Mouse (Mus musculus) kidney, adult 2 months (tissue): ENCODE data around the gene Tcf25. TPM values are rescaled to one million over a fixed set of nuclear protein-coding genes. Genes with fewer than 3 reads are reported as not detected.
"Not testable (repeated sequence)": the region's sequence is repeated elsewhere in the genome, so short reads cannot be mapped to it uniquely, and the experiment has no call there.

Experiments used
- DNase-seq: peaks from one replicate; pipeline ENCODE4 v3.0.0; 2021
- H3K27ac ChIP-seq: fragments of 200-500 bp; 2 replicates; pipeline ENCODE4 v1.5.1; 2012; ENCODE audit warnings: low read depth, low read length, control low read depth, inconsistent platforms; ENCODE audit not compliant: insufficient read depth
- H3K27me3 ChIP-seq: fragments of 200-500 bp; replicated peaks from 2 replicates; pipeline ENCODE4 v1.6.1; 2012; ENCODE audit warnings: mild to moderate bottlenecking, moderate library complexity, low read length, inconsistent platforms; ENCODE audit not compliant: control insufficient read depth, insufficient read depth
- H3K36me3 ChIP-seq: fragments of 200-500 bp; 2 replicates; pipeline ENCODE4 v1.6.1; 2012; ENCODE audit warnings: mild to moderate bottlenecking, moderate library complexity, low read length, inconsistent platforms; ENCODE audit not compliant: control insufficient read depth, insufficient read depth
- H3K4me1 ChIP-seq: fragments of 200-500 bp; 2 replicates; pipeline ENCODE4 v1.6.1; 2011; ENCODE audit warnings: low read length; ENCODE audit not compliant: control insufficient read depth, insufficient read depth
- H3K4me3 ChIP-seq: fragments of 200-500 bp; 2 replicates; pipeline ENCODE4 v1.5.1; 2011; ENCODE audit warnings: mild to moderate bottlenecking, low read depth, low read length, control low read depth; ENCODE audit not compliant: insufficient read depth
- CTCF ChIP-seq: fragments of 200-500 bp; conservative IDR thresholded peaks from 2 replicates; pipeline ENCODE4 v1.5.1; 2011; ENCODE audit warnings: low read depth, mild to moderate bottlenecking, control low read depth, low read length, moderate library complexity, mixed read lengths; ENCODE audit not compliant: insufficient read depth, insufficient read length
- POLR2A ChIP-seq: fragments of 200-500 bp; IDR thresholded peaks from one replicate; pipeline ENCODE4 v1.6.1; 2011; ENCODE audit warnings: low read depth, low read length, control low read depth
- WGBS: fragments of 180-500 bp; shearing (Covaris S2); methylation state at CpG from one replicate; pipeline ENCODE4 v1.1.7; 2018; 5-methylcytosine and 5-hydroxymethylcytosine counted together
- polyA plus RNA-seq: library from polyadenylated mRNA; depleted of rRNA; stranded (reverse); fragments of >200 nt; gene quantifications from 2 replicates; pipeline ENCODE4 v1.2.3, GENCODE M21; 2012

The Tcf25 gene
- polyA plus RNA-seq, 1 experiment, result 164 TPM

DNA sequence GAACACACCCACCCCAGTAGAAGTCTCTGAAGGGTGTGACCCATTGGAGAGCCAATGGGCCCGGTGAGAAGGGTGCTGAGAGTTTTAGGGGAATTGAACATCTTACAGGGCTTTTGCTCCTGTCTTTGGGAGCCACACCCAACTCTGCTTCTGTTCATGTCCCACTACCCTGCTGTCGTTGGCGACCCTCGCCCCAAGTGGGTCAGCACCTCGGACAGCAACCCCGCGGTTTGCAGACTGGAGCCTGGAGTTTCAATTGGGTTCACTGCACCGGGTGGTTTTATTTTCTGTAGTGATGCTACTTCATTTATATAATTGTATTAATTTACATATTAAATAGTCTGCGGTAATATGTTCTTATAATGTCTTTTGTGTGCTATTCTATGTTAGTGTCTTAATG, 40.7 kb downstream of the Tcf25 start:
- no peak overlapping the region for H3K4me3 ChIP-seq
- no peak for DNase-seq
- WGBS, result 11% methylated on average over 9 of the region's 9 CpGs
- no peaks in the 10 kb centered on the region for H3K27me3 ChIP-seq
- no peaks in the 10 kb centered on the region for H3K4me1 ChIP-seq
- H3K27ac ChIP-seq, result no peak overlapping the region
- TF ChIP-seq CTCF (no peak), POLR2A (no peak)
- H3K36me3 ChIP-seq, result no peaks in the 10 kb centered on the region

DNA sequence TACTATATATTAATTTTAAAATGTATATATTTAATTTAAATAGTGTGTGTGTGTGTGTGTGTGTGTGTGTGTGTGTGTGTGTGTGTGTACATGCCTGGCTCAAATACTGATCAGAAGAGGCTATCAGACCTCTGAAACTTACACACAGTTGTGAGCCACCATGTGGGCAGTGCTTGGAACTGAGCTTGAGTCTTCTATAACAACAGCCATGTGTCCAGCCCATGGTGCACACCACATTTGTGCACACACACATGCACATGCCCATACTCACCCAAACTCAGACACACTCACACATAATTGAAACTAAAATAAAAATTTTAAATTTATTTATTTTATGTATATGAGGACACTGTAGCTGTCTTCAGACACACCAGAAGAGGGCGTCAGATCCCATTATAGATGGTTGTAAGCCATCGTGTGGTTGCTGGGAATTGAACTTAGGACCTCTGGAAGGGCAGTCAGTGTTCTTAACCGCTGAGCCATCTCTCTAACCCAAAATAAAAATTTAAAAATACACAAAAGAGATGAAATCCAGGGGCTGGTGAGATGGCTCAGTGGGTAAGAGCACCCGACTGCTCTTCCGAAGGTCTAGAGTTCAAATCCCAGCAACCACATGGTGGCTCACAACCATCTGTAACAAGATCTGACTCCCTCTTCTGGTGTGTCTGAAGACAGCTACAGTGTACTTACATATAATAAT, 41.6 kb downstream of the Tcf25 start:
- not testable (repeated sequence) for H3K27me3 ChIP-seq, DNase-seq, H3K36me3 ChIP-seq, H3K4me3 ChIP-seq, H3K4me1 ChIP-seq, H3K27ac ChIP-seq
- WGBS, result 76% methylated on average over 5 of the region's 5 CpGs

DNA sequence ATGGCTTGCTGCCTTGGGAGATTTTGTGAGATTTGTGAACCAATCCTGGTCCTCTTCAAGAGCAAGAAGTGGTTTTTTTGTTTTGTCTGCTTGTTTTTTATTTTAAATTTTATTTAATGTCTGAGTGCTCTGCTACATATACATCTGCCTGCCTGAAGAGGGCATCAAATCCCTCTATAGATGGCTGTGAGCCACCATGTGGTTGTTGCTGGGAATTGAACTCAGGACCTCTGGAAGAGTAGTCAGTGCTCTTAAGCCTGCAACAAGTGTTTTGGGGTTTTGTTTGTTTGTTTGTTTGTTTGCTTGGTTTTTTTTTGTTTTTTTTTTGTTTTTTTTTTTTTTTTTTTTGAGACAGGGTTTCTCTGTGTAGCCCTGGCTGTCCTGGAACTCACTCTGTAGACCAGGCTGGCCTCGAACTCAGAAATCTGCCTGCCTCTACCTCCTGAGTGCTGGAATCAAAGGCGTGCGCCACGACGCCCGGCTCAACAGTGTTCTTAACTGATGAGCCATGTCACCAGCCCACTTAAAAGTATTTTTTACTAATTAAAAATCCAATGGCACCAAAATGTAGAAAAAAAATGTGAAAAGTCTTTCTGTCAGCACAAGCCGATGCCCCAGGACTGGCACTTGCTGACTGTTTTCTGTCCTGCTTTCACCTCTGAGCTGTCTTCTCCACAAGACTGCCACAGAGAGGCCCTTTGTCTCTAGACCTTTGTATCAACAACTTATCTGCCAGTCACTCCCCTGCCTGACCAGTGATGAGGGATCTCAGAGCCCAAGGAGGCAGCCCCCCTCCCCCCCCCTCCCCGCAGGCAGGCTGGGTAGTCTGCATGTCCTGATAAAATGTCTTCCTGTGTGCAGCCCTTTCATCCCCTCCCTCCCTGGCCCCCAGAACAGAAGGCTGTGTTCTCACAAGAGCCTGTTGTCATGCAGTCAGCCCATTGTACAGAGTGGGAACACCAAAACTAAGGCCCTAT, 42.7 kb downstream of the Tcf25 start:
- H3K27ac ChIP-seq, result no peak overlapping the region
- H3K4me1 ChIP-seq, result no peaks in the 10 kb centered on the region
- no peaks in the 10 kb centered on the region for H3K36me3 ChIP-seq
- DNase-seq, result no peak
- H3K27me3 ChIP-seq, result no peaks in the 10 kb centered on the region
- no peak overlapping the region for H3K4me3 ChIP-seq
- WGBS, result 84% methylated on average over 8 of the region's 8 CpGs
- TF ChIP-seq POLR2A (no peak), CTCF (no peak)

DNA sequence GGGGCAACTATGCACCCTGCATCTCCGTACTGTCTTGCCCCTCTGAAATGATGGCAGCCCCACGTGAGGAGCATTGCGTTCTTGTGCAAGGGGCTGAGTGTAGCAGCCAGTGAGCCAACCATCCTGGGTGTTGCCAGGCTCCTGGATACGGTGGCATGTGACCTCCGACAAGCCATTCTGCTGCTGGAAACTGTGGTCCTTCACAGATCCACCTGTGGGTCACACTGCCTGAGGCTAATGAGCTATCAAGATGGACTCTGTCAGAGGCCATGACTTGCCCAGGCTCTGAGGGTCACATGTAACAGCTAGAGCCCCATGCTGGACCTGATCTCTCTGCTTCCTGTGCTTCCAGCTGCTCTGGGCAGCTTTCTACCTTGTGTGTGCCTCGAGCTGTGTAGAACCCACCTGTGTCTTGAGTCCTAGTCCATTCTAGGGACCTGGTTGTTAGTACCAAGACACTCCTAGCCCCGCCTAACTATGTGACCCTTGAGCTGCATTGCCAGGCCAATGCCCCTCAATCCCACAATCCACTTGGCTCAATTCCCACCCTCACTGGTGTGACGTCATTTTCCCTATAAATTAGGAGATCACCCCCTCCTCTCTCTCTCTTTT, 43.5 kb downstream of the Tcf25 start:
- Histone ChIP-seq H3K27me3 (no peaks in the 10 kb centered on the region), H3K27ac (no peak overlapping the region), H3K36me3 (no peaks in the 10 kb centered on the region), H3K4me1 (no peaks in the 10 kb centered on the region; the same call in 1 of the 2 replicates), H3K4me3 (no peak overlapping the region)
- 69% methylated on average over 8 of the region's 8 CpGs for WGBS
- no peak for DNase-seq
- TF ChIP-seq CTCF (no peak), POLR2A (no peak)

DNA sequence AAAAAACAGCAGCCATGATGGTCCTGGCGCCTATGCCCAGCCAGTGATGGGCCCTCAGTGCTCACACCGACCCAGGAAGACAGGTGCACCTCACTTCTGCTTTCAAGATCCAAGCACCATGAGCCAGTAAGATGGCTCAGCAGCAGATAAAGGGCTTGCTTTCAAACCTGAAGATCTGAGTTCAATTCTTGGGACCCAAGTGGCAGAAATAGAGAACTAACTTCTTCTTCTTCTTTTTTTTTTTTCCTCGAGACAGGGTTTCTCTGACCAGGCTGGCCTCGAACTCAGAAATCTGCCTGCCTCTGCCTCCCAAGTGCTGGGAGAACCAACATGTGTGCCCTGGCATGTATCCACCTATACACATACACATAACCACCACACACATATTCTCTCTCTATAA, 46.2 kb downstream of the Tcf25 start:
- 86% methylated on average over 4 of the region's 4 CpGs for WGBS
- Histone ChIP-seq H3K27me3 (no peaks in the 10 kb centered on the region), H3K36me3 (no peaks in the 10 kb centered on the region), H3K4me1 (peaks cover 4% of the 10 kb centered on the region; the same call in 1 of the 2 replicates), H3K4me3 (no peak overlapping the region), H3K27ac (no peak overlapping the region)
- no peak for TF ChIP-seq CTCF
- no peak for TF ChIP-seq POLR2A
- DNase-seq, result no peak

DNA sequence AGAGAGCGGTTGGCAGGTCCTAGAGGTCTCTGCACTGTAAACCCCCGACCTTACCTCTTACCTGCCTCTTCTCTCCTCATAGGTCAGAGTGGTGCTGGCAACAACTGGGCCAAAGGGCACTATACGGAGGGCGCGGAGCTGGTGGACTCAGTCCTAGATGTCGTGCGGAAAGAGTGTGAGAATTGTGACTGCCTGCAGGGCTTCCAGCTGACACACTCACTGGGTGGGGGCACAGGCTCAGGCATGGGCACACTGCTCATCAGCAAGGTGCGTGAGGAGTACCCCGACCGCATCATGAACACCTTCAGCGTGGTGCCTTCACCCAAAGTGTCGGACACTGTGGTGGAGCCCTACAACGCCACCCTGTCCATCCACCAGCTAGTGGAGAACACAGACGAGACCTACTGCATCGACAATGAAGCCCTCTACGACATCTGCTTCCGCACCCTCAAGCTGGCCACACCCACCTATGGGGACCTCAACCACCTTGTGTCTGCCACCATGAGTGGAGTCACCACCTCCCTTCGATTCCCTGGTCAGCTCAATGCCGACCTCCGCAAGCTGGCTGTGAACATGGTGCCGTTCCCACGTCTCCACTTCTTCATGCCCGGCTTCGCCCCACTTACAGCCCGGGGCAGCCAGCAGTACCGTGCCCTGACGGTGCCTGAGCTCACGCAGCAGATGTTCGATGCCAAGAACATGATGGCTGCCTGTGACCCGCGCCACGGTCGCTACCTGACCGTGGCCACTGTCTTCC, 47.1 kb downstream of the Tcf25 start:
- 93% methylated on average over 34 of the region's 34 CpGs for WGBS
- no peak for TF ChIP-seq POLR2A
- TF ChIP-seq CTCF, result no peak
- Histone ChIP-seq H3K36me3 (no peaks in the 10 kb centered on the region), H3K27ac (no peak overlapping the region), H3K4me3 (no peak overlapping the region), H3K27me3 (no peaks in the 10 kb centered on the region), H3K4me1 (peaks cover 4% of the 10 kb centered on the region; the same call in 1 of the 2 replicates)
- no peak for DNase-seq
